Mouse (Mus musculus) embryonic facial prominence, embryonic 14.5 days (tissue): Measurements from ENCODE around the gene Cysrt1. TPM values are rescaled to one million over a fixed set of nuclear protein-coding genes. Genes with fewer than 3 reads are reported as not detected.
"Not testable (repeated sequence)": the region's sequence is repeated elsewhere in the genome, so short reads cannot be mapped to it uniquely, and the experiment has no call there.

Source experiments
- ATAC-seq: fragments of 200-750 bp; cut with Nextera tagmentation; 2 replicates; pipeline ENCODE4 v1.8.0; 2017; ENCODE audit warnings: low read depth, moderate number of reproducible peaks, moderate TSS enrichment
- DNase-seq: peaks from one replicate; pipeline ENCODE4 v3.0.0-alpha.2; 2015; ENCODE audit warnings: low spot score
- H3K27ac ChIP-seq: fragments of 300-500 bp; sonication (generic); replicated peaks from 2 replicates; pipeline ENCODE4 v1.5.1; 2014; ENCODE audit warnings: low read depth, mild to moderate bottlenecking, low read length, moderate library complexity
- H3K27me3 ChIP-seq: fragments of 300-500 bp; sonication (generic); replicated peaks from 2 replicates; pipeline ENCODE4 v1.6.1; 2014; ENCODE audit warnings: low read length; ENCODE audit not compliant: control insufficient read depth, insufficient read depth
- H3K36me3 ChIP-seq: fragments of 300-500 bp; sonication (generic); 2 replicates; pipeline ENCODE4 v1.6.1; 2014; ENCODE audit warnings: low read length, mixed read lengths; ENCODE audit not compliant: control insufficient read depth, insufficient read depth
- H3K4me1 ChIP-seq: fragments of 300-500 bp; sonication (generic); 2 replicates; pipeline ENCODE4 v1.6.1; 2014; ENCODE audit warnings: antibody characterized with exemption, low read length; ENCODE audit not compliant: control insufficient read depth, insufficient read depth
- H3K4me2 ChIP-seq: fragments of 300-500 bp; sonication (generic); 2 replicates; pipeline ENCODE4 v1.6.1; 2014; ENCODE audit warnings: low read depth, mild to moderate bottlenecking, low read length, moderate library complexity, mixed read lengths
- H3K4me3 ChIP-seq: fragments of 300-500 bp; sonication (generic); 2 replicates; pipeline ENCODE4 v1.5.1; 2014; ENCODE audit warnings: low read depth, mild to moderate bottlenecking, low read length
- H3K9ac ChIP-seq: fragments of 300-500 bp; sonication (generic); 2 replicates; pipeline ENCODE4 v1.6.1; 2014; ENCODE audit warnings: low read depth, mild to moderate bottlenecking, low read length, moderate library complexity, mixed read lengths
- H3K9me3 ChIP-seq: fragments of 300-500 bp; sonication (generic); 2 replicates; pipeline ENCODE4 v1.6.1; 2016; ENCODE audit warnings: low read length; ENCODE audit not compliant: control insufficient read depth
- WGBS: fragments of 180-500 bp; shearing (Covaris S2); extraction: QIAGEN DNeasy Blood & Tissue Kit; methylation state at CpG from one replicate; pipeline ENCODE4 v1.1.7; 2014; 5-methylcytosine and 5-hydroxymethylcytosine counted together
- polyA plus RNA-seq: library from polyadenylated mRNA; unstranded; fragments of >200 nt; fragmentation: Nextera tagmentation; extraction: Ambion mirVana; gene quantifications from 2 replicates; pipeline ENCODE4 v1.2.1, GENCODE M21; 2014

Cysrt1 gene
- polyA plus RNA-seq, 1 experiment from 2014 or later = 10.2 TPM

GRCm38 (mm10) chr2:25262291-25262767 lies 20.1 kb upstream of the Cysrt1 start, which contains the start of gene Tprn:
Tprn (plus strand) TSS chr2:25262618.
- H3K4me2 ChIP-seq = peak within 1 kb of the TSS; percentile 98
- peak; percentile 99 for ATAC-seq
- H3K9me3 ChIP-seq = no peaks in the 10 kb centered on the region
- H3K9ac ChIP-seq = peak within 1 kb of the TSS; percentile 69
- H3K4me1 ChIP-seq = peaks cover 21% of the 10 kb centered on the region
- H3K36me3 ChIP-seq = no peaks in the 10 kb centered on the region
- 1% methylated on average over 9 of the region's 39 CpGs for WGBS
- H3K27me3 ChIP-seq = peaks cover 16% of the 10 kb centered on the region
- no peak within 1 kb of the TSS; the same call in 1 of the 2 replicates for H3K27ac ChIP-seq
- DNase-seq = peak; percentile 99
- H3K4me3 ChIP-seq = peak within 1 kb of the TSS; percentile 75

DNA sequence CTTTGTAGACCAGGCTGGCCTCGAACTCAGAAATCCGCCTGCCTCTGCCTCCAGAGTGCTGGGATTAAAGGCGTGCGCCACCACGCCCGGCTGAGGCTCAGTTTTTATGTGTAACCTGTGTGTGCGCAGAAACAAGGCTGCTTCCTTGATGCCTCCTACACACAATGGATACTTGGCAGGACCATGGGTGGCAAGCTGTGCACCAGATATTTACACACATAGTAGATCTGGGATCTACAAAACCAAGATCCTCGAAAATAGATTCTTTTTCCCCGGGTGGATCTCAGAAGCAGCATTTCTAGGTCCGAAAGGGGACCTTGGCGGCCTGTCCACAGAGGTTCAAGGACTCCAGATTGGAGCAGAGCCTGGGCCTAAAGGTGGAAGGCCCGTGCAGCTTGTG lies 19.6 kb upstream of the Cysrt1 start:
- DNase-seq = no peak
- Histone ChIP-seq H3K36me3 (no peaks in the 10 kb centered on the region), H3K27me3 (peaks cover 16% of the 10 kb centered on the region), H3K4me1 (peaks cover 21% of the 10 kb centered on the region), H3K4me2 (peak overlapping the region; percentile 98), H3K4me3 (peak overlapping the region; percentile 75), H3K9me3 (no peaks in the 10 kb centered on the region), H3K9ac (peak overlapping the region; percentile 69), H3K27ac (no peak overlapping the region; the same call in 1 of the 2 replicates)
- 43% methylated on average over 12 of the region's 12 CpGs for WGBS
- ATAC-seq = no peak; the same call in 1 of the 2 replicates

DNA sequence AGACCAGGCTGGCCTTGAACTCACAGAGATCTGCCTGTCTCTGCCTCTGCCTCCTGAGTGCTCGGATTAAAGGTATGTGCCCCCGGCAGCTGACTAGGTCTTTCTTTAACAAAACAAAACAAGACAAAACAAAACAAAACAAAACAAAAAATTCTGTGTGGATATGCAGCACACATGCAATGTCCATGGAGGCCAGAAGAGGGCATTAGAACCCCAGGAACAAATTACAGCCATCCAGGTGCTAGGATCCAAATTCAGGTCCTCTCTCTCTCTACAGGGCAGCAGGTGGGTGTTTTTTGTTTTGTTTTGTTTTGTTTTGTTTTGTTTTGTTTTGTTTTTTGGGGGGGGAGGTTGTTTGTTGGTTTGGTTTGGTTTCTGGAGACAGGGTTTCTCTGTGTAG lies 16.6 kb upstream of the Cysrt1 start:
- Histone ChIP-seq H3K27ac (no peak overlapping the region), H3K4me1 (peaks cover 22% of the 10 kb centered on the region), H3K4me2 (no peak overlapping the region), H3K4me3 (no peak overlapping the region), H3K27me3 (peaks cover 11% of the 10 kb centered on the region), H3K36me3 (no peaks in the 10 kb centered on the region), H3K9me3 (no peaks in the 10 kb centered on the region), H3K9ac (no peak overlapping the region)
- ATAC-seq = no peak
- 51% methylated on average over 2 of the region's 2 CpGs for WGBS
- DNase-seq = no peak

DNA sequence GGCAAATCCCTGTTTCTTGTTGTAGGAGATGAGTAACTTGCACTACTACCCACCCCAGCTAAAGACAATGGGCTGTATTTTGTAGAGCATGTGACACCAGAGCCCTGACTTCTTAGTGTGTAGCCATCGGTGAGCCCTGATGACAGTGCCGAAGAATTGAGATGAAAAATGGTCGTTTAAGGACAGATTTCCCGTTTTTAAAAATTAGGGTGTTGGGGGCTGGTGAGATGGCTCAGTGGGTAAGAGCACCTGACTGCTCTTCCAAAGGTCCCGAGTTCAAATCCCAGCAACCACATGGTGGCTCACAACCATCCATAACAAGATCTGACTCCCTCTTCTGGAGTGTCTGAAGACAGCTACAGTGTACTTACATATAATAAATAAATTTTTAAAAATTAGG lies 15.0 kb upstream of the Cysrt1 start:
- not testable (repeated sequence) for H3K36me3 ChIP-seq, H3K9ac ChIP-seq, DNase-seq, H3K4me2 ChIP-seq, H3K9me3 ChIP-seq, H3K27ac ChIP-seq, H3K4me3 ChIP-seq, H3K27me3 ChIP-seq, ATAC-seq
- peaks cover 13% of the 10 kb centered on the region; the same call in 1 of the 2 replicates for H3K4me1 ChIP-seq
- WGBS = 81% methylated on average over 5 of the region's 5 CpGs

GRCm38 (mm10) chr2:25256443-25257109 lies 14.3 kb upstream of the Cysrt1 start:
- not testable (repeated sequence) for H3K4me1 ChIP-seq, H3K9me3 ChIP-seq, ATAC-seq, H3K36me3 ChIP-seq, H3K27me3 ChIP-seq, DNase-seq, H3K27ac ChIP-seq
- peak overlapping the region; percentile 78 for H3K4me3 ChIP-seq
- 56% methylated on average over 10 of the region's 12 CpGs for WGBS
- peak overlapping the region; percentile 90 for H3K4me2 ChIP-seq
- H3K9ac ChIP-seq = peak overlapping the region; percentile 77; the same call in 1 of the 2 replicates

DNA sequence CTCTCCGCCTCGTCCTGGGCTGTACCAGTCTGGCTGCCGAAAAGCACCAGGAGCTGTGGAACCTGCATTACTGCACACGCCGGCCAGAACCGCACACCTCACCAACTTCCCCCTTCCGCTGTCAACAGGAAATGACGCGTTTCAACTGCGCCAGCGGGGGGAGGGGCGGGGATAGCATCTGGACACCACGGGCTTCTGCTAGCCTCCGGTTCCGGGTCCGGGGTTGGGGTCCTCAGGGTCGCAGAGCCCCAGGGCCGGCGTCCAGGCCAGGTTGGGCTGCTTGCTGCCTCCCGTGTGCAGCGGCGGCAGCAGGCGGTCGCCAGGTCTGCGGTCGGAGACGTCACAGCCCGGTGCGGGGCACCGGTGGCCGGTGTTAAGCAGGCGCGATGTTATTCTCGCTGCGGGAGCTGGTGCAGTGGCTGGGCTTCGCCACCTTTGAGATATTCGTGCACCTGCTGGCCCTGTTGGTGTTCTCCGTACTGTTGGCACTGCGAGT lies 13.1 kb upstream of the Cysrt1 start, which contains the start of gene Tmem203:
Gene Tmem203 (plus strand): TSS at position 156 of the 496 bp plus-strand sequence.
- H3K4me1 ChIP-seq = peaks cover 10% of the 10 kb centered on the region; the same call in 1 of the 2 replicates
- ATAC-seq (peak; percentile 93), DNase-seq (peak; percentile 92)
- H3K36me3 ChIP-seq = peaks cover 12% of the 10 kb centered on the region; the same call in 1 of the 2 replicates
- H3K9ac ChIP-seq = peak within 1 kb of the TSS; percentile 77
- peak within 1 kb of the TSS; percentile 90 for H3K4me2 ChIP-seq
- H3K27me3 ChIP-seq = no peaks in the 10 kb centered on the region
- 0% methylated on average over 20 of the region's 39 CpGs for WGBS
- peak within 1 kb of the TSS; percentile 65 for H3K27ac ChIP-seq
- no peaks in the 10 kb centered on the region for H3K9me3 ChIP-seq
- peak within 1 kb of the TSS; percentile 78 for H3K4me3 ChIP-seq

DNA sequence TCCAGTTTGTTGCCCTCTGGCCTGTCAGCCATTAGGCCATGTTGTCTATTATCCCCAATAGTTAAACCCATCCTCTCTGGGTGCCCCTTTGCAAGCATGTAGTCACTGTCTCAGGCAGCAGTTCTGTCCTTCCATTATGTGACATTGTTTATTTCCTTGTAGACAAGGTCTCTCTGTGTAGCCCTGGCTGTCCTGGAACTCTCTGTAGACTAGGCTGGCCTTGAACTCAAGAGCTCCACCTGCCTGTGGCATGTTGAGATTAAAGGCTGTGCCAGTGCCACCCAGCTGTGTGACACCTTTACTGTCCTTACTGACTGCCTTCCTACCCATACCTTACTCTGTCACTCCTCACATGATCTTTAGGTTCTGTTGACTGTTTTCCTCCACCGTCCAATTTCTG lies 10.1 kb upstream of the Cysrt1 start:
- no peak for DNase-seq
- H3K36me3 ChIP-seq = peaks cover 36% of the 10 kb centered on the region
- WGBS = 76% methylated on average over 1 of the region's 1 CpGs

GRCm38 (mm10) chr2:25246183-25247072 lies 4.2 kb upstream of the Cysrt1 start, which contains the start of gene AL732309.1:
AL732309.1 (minus strand) TSS chr2:25246863.
- H3K36me3 ChIP-seq = peaks cover 39% of the 10 kb centered on the region
- 89% methylated on average over 10 of the region's 10 CpGs for WGBS
- H3K9ac ChIP-seq = no peak within 1 kb of the TSS

More for the DNA sequence above, 10.1 kb upstream of the Cysrt1 start:
- no peak overlapping the region for H3K27ac ChIP-seq
- no peaks in the 10 kb centered on the region for H3K27me3 ChIP-seq
- H3K4me2 ChIP-seq = no peak overlapping the region
- no peak overlapping the region for H3K9ac ChIP-seq
- ATAC-seq = no peak
- peaks cover 10% of the 10 kb centered on the region; the same call in 1 of the 2 replicates for H3K4me1 ChIP-seq
- H3K9me3 ChIP-seq = no peaks in the 10 kb centered on the region
- no peak overlapping the region for H3K4me3 ChIP-seq

More at GRCm38 (mm10) chr2:25246183-25247072, 4.2 kb upstream of the Cysrt1 start, which contains the start of gene AL732309.1:
- H3K27ac ChIP-seq = no peak within 1 kb of the TSS
- peaks cover 10% of the 10 kb centered on the region for H3K27me3 ChIP-seq
- no peak for DNase-seq
- no peak for ATAC-seq
- no peak within 1 kb of the TSS for H3K4me2 ChIP-seq
- no peak within 1 kb of the TSS for H3K4me3 ChIP-seq
- peaks cover 4% of the 10 kb centered on the region for H3K4me1 ChIP-seq
- no peaks in the 10 kb centered on the region for H3K9me3 ChIP-seq
